Mouse (Mus musculus) gastrocnemius, postnatal 25 days (tissue): Measurements from ENCODE around the gene Slc7a5. TPM values are rescaled to one million over a fixed set of nuclear protein-coding genes. Genes with fewer than 3 reads are reported as not detected.

Source experiments
- DNase-seq: peaks from one replicate; pipeline ENCODE4 v3.0.0; 2022
- total RNA-seq, 2 experiments: library from RNA; stranded (reverse); gene quantifications; 1 replicate in 1 of 2; 2 replicates in 1 of 2; pipeline ENCODE4 v1.2.3; 2021

Gene Slc7a5
- total RNA-seq, 2 experiments from 2014 or later, result 1.8 to 2.0 TPM

DNA sequence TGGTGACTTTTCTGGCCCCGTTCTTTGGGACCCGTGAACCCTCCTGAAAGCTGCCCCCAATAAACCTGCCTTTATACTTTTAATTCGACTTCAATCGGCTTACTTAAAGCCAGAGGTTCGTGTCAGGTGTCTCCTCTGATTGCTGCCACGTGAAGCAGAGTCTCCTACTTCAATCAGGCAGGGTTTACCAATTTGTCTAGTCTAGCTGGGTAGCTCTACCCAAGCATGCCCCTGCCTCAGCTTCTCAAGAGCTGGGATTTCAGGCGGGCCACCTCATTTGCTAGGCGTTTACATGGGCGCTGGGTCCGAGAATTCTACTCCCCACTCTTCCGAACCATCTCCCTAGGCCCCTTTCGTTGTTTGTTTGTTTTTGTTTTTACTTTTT lies 57.1 kb downstream of the Slc7a5 start:
- no peak for DNase-seq

DNA sequence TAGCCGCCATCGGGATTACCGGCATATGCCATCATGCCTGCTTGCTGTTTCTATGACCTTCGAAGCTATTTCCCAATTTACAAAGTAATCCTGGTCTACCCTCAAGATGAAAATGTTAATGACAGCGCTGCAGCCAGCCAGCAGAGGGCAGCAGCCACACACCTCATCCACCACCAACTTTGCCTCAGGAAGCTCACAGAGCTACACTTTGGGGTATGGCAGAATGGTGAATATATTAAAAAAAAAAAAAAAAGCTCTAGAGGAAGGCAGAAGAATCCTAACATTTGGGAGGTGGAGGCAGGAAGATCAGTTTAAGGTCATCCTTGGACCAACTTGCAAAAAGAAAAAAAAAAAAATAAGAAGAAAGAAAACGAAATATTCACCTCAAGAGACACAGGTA lies 57.5 kb downstream of the Slc7a5 start:
- DNase-seq, result peak; percentile 49

DNA sequence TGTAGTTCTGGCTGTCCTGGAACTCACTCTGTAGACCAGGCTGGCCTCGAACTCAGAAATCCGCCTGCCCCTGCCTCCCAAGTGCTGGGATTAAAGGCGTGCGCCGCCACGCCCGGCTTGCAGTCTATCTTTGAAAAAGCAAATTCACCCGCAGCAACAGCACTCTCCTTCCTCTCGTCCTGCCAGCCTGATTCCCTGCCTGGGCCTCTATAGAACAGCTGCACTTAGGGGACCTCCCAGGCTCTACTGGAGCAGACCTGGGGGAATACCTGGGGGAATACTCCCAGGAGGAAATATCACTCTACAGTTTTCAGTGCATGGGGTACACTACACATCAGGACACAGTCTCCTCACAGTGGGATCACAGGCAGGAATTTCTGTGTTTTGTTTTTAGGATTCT lies 58.2 kb downstream of the Slc7a5 start:
- DNase-seq, result no peak

DNA sequence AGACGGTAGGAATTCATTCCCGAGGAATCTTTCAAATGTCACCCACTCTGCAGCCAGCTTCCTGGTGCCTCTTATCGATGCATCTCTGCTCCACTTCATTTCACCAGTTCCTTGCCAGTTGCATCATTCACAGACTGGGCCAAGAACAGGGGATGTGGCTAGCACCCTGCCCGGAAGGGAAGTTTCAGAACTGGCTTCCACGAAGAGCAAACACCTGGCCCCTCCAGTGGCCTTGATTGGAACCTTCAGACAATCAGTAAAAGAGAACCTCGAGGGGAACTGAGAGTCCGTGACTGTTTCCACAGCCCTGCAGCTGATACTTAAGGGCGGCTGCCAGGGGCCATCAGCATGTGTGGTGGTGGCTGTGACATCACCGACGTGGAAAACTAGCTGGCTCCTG lies 59.0 kb downstream of the Slc7a5 start:
- DNase-seq, result no peak

DNA sequence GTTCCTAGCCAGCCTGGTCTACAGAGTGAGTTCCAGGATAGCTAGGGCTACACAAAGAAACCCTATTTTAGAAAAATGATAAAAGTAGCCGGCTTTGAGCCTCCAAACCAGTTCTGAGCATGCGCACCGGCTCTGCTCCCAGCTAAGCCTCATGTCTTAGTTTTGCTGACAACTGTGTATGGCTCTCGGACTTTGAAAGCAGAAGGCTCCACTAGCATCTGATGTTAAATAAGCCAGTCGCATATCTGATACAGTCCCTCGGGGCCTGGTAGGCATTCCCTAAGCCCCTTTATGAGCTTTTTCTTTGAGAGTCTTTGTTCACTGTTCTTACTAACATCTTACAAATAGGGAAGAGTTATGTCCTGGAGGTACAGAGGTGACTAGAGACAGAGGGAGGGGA lies 59.5 kb downstream of the Slc7a5 start:
- DNase-seq, result no peak

DNA sequence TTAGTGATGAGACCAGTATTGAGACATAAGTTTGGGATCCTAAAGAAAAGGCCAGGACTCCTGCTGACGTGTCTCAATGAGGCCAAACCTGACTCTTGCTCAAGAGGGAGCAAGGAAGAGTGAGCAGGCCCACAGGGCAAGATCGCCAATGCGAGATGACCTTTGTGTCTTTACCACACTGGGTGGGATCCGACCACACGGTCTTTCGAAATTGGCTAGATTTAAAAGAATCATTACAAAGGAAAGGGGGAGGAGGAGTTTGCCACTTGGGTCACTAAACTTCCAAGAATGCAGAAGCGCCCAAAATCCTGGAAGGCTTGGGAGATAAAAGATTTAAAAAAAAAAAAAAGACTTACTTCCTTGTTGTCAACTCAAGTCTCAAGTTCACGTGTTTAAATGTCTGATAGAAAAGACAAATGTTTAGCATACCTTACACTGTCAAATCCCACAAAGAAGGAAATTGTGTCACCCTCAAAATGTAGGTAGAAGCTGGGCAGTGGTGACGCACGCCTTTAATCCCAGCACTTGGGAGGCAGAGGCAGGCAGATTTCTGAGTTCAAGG lies 60.2 kb downstream of the Slc7a5 start:
- DNase-seq, result no peak

DNA sequence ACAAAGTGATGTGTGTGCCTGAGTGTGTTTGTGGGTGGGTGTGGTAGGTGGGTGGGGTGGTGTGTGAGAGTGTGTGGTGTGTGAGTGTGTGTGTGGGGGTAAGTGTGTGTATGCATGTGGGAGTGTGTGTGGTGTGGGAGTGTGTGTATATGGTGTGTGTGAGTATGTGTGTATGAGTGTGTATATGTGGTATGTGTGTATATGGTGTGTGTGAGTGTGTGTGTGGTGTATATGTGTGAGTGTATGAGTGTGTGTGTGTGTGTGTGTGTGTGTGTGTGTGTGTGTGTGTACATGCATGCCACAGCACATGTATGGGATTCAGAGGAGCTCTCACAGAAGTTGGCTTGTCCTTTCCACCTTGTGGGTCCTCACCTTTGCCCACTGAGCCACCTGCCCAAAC lies 60.7 kb downstream of the Slc7a5 start:
- no peak for DNase-seq

DNA sequence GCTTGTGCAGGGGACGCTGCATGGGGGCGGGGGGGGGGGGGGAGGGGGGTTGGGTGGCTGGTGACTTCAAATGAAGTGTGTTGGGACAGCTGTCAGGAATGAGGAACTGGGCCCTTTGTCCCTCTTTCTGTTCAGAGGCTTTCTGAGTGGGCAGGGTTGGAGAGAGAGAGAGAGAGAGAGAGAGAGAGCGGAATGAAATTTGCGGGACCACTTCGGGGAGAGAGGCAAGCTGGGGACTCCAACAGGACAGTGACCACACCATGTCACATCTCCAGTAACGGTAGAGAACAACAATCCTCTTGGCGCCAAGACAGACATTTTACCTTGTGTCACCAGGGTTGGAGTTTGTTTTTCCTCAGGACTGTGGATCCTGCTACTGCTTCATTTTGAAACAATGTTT lies 62.7 kb downstream of the Slc7a5 start:
- no peak for DNase-seq

DNA sequence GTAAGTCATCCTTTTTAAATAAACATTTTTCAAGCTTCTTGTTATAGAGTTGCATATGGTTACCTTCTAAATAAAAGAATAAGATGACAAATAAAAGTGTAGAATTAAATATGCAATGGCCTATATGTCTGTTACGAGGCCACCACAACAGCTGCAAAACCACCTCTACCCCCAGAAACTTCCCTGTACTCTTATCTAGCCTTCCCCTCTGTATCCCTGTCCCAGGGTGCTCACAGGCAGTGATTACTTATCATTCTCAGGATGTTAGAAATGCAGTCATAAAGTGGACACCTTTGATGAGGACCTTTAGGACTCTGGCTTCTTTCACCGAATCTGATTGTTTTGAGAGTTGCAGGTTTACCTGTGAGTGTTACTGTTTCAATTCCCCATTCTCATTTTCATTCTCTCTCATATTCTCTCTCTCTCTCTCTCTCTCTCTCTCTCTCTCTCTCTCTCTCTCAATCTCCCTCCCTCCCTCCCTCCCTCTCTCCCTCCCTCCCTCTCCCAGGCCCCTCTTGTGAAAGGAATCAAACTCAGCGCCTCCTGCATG lies 64.2 kb downstream of the Slc7a5 start:
- no peak for DNase-seq

DNA sequence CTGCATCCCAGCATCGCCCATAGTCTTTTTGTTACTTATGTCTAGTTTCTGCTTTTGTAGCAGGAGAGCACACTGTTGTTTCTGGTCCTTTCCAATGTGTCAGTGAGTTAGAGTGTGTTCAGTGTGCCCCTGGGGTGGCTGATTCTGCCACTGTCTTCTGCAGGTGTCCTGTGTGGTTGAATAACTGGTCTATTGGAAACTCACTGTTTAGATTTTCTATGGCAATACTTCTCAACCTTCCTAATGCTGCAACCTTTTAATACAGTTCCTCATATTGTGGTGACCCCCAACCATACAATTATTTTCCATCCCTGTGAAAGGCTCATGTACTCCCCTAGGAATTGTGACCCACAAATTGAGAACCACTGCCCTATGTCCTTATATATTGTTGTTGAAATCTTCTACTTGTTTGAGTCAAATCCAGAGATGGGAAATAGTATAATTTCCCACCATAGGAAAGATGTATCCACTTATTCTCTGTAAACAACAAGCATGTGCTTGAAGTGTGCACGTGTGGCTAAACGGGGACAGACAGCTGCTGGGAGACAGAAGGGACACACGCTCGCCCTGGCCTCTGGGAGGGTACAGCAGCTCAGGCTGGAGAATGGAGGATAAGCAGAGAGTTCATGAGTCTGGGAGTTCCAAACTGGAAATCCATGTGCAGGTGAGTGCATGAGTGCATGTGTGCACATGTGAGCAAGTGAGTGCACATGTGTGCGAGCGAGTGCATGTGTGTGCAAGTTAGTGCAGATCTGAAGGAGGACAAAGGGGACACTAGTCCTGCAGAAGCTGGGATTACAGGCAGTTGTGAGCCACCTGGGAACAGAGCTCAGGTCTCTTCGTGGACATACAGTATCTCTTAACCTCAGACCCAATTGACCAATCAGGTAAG lies 65.2 kb downstream of the Slc7a5 start:
- no peak for DNase-seq

DNA sequence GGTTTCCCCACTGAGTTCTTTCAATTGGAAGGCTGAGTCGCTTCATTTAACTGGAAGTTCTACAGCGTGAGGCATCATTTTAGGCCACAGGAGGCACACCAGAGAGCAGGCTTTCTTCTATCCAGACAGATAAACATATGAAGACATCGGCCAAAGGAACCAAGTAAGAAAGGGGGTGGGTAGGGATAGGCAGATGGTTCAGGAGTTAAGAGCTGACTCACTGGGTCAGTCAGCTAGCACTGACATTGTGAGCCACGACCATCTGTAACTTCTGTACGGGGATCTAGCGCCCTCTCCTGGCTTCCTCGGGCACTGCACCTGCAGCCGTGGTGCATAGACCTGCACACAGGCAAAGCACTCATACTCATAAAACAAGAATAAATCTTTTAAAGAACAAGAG lies 66.3 kb downstream of the Slc7a5 start:
- no peak for DNase-seq

DNA sequence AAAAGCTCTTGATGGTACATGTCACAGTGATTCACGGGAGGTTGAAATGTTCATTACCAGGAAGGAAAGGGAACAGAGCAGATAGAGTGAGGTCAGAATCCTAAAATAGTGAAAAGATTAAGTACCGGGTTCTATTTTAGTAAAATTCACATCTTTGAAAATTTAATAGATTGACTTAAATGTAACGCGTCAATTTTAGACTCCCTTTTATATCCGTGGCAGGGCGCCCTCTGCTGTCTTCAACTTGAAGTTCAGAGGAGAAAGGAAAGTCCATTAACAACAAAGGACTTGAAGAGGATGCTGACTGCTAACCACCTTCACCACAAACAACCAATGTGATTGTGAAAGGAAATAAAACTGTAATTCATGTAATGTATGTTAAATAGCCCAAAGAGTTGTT lies 75.0 kb downstream of the Slc7a5 start:
- DNase-seq, result no peak

DNA sequence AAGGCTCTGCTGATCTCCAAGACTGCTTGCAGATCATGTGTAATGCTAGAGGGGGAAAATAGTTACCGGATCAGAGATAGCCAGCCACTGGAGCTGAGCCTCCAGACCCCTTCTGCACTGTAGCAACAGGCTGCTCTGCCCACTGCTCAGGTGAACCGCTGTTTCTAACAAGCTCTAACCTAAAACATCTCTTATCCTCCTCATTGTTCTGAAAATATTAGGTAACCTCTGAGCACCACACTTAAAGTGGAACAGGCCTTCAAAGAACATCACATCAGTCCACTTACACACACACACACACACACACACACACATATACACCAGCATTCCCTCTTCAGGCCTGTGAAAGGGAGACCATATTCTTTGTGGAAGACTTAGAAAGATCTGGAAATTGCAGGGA lies 75.4 kb downstream of the Slc7a5 start:
- DNase-seq, result no peak

Other genes with a start within 250 kb of the Slc7a5 start
- gene Jph3, start 178.1 kb downstream of the Slc7a5 start, total RNA-seq, result not detected
- 1 to 10 TPM; 8.1 to 9.1 TPM for gene Klhdc4, start 78.1 kb downstream of the Slc7a5 start, total RNA-seq
- gene Car5a, start 37.2 kb upstream of the Slc7a5 start, total RNA-seq, result not detected
- gene Banp, start 42.1 kb upstream of the Slc7a5 start, total RNA-seq, result 10 to 100 TPM; 11.3 to 13.9 TPM